Comparison of ENCODE assay signal across 8 mouse cellular contexts in genomic region chr9:90113151-90113550, GRCm38 (mm10). TPM values are rescaled to one million over a fixed set of nuclear protein-coding genes. Genes with fewer than 3 reads are reported as not detected.
DNase-seq lines count a peak whose midpoint lies in the region; ATAC-seq and TF ChIP-seq lines count a peak whose summit lies in the region.

No protein-coding gene starts in this region.

- no peak for TF ChIP-seq CTCF in lung, embryonic 14.5 days (IDR thresholded peaks at IDR 0.05; ENCODE audit: low read depth)

- H3K9ac ChIP-seq in lung, embryonic 14.5 days, result peak overlapping the region; percentile 99
- H3K9ac ChIP-seq in embryonic facial prominence, embryonic 11.5 days (replicated peaks; ENCODE audit: low read length), result peak overlapping the region; percentile 98
- peak overlapping the region; percentile 92 for H3K9ac ChIP-seq in intestine, embryonic 15.5 days
- peak overlapping the region; percentile 98 for H3K9ac ChIP-seq in midbrain, embryonic 14.5 days (replicated peaks; ENCODE audit: low read length)

- peak; percentile 65 for DNase-seq in lung, embryonic 14.5 days
- no peak for DNase-seq in lung, postnatal 10 days
- no peak for DNase-seq in embryonic facial prominence, embryonic 11.5 days (ENCODE audit: low spot score)
- peak; percentile 35 for DNase-seq in midbrain, embryonic 14.5 days
- no peak for DNase-seq in thymus, postnatal 0 days (ENCODE audit: low spot score)
- DNase-seq in frontal cortex, postnatal 10 days (ENCODE audit: low spot score in 2 of 2), result no peak

- peaks cover 14% of the 10 kb centered on the region for H3K36me3 ChIP-seq in lung, embryonic 14.5 days (ENCODE audit: insufficient read depth)
- no peaks in the 10 kb centered on the region for H3K36me3 ChIP-seq in embryonic facial prominence, embryonic 11.5 days (replicated peaks; ENCODE audit: control insufficient read depth, insufficient read depth, low read depth, low read length)
- H3K36me3 ChIP-seq in intestine, embryonic 15.5 days, result no peaks in the 10 kb centered on the region
- H3K36me3 ChIP-seq in midbrain, embryonic 14.5 days (ENCODE audit: control insufficient read depth, insufficient read depth, low read length), result peaks cover 8% of the 10 kb centered on the region

- no peaks in the 10 kb centered on the region for H3K27me3 ChIP-seq in lung, embryonic 14.5 days (ENCODE audit: insufficient read depth, low read length)
- no peaks in the 10 kb centered on the region for H3K27me3 ChIP-seq in embryonic facial prominence, embryonic 11.5 days (ENCODE audit: control insufficient read depth, insufficient read depth, low read length)
- no peaks in the 10 kb centered on the region for H3K27me3 ChIP-seq in intestine, embryonic 15.5 days (replicated peaks)
- no peaks in the 10 kb centered on the region for H3K27me3 ChIP-seq in midbrain, embryonic 14.5 days (ENCODE audit: control insufficient read depth, insufficient read depth, low read length)

- H3K27ac ChIP-seq in lung, embryonic 14.5 days (ENCODE audit: low read depth), result peak overlapping the region; percentile 100
- no peak overlapping the region for H3K27ac ChIP-seq in embryonic facial prominence, embryonic 11.5 days (replicated peaks; ENCODE audit: low read depth, low read length)
- peak overlapping the region; percentile 99 for H3K27ac ChIP-seq in intestine, embryonic 15.5 days
- peak overlapping the region; percentile 99; the same call in 1 of the 2 replicates for H3K27ac ChIP-seq in midbrain, embryonic 14.5 days (replicated peaks; ENCODE audit: low read depth, low read length)

- H3K4me2 ChIP-seq in lung, embryonic 14.5 days, result peak overlapping the region; percentile 94
- peak overlapping the region; percentile 72 for H3K4me2 ChIP-seq in embryonic facial prominence, embryonic 11.5 days (ENCODE audit: low read depth, low read length)
- peak overlapping the region; percentile 78 for H3K4me2 ChIP-seq in intestine, embryonic 15.5 days (replicated peaks)
- peak overlapping the region; percentile 84 for H3K4me2 ChIP-seq in midbrain, embryonic 14.5 days (ENCODE audit: low read length)

- H3K4me3 ChIP-seq in lung, embryonic 14.5 days (ENCODE audit: low read depth, low read length), result peak overlapping the region; percentile 98
- H3K4me3 ChIP-seq in embryonic facial prominence, embryonic 11.5 days (ENCODE audit: low read depth, low read length), result peak overlapping the region; percentile 94
- H3K4me3 ChIP-seq in intestine, embryonic 15.5 days (replicated peaks), result peak overlapping the region; percentile 93
- peak overlapping the region; percentile 88 for H3K4me3 ChIP-seq in midbrain, embryonic 14.5 days (replicated peaks; ENCODE audit: low read depth, low read length)

- WGBS in lung, embryonic 14.5 days, result under 1% methylated on average over 13 of the region's 13 CpGs
- WGBS in embryonic facial prominence, embryonic 11.5 days, result 4% methylated on average over 13 of the region's 13 CpGs
- WGBS in intestine, embryonic 15.5 days, result 1% methylated on average over 13 of the region's 13 CpGs
- 2% methylated on average over 13 of the region's 13 CpGs for WGBS in midbrain, embryonic 14.5 days

- H3K9me3 ChIP-seq in lung, embryonic 14.5 days (ENCODE audit: low read depth, low read length), result no peaks in the 10 kb centered on the region
- H3K9me3 ChIP-seq in embryonic facial prominence, embryonic 11.5 days (replicated peaks; ENCODE audit: control insufficient read depth, low read length), result no peaks in the 10 kb centered on the region
- no peaks in the 10 kb centered on the region for H3K9me3 ChIP-seq in intestine, embryonic 15.5 days
- H3K9me3 ChIP-seq in midbrain, embryonic 14.5 days (ENCODE audit: control insufficient read depth, low read length), result no peaks in the 10 kb centered on the region

- ATAC-seq in lung, embryonic 14.5 days (ENCODE audit: insufficient read depth), result no peak
- no peak for ATAC-seq in embryonic facial prominence, embryonic 11.5 days (replicated peaks; ENCODE audit: insufficient number of reproducible peaks, low FRiP score, low TSS enrichment, low read depth)
- ATAC-seq in intestine, embryonic 15.5 days, result no peak
- no peak for ATAC-seq in midbrain, embryonic 14.5 days (ENCODE audit: low FRiP score, low TSS enrichment)
- ATAC-seq in megakaryocyte progenitor cell, adult 5-6 weeks (replicated peaks; ENCODE audit: poor library complexity), result no peak

- H3K4me1 ChIP-seq in lung, embryonic 14.5 days (ENCODE audit: insufficient read depth), result 0 out of 2 replicates have a peak, but pooled peaks cover 7% of the 10 kb centered on the region
- no peaks in the 10 kb centered on the region for H3K4me1 ChIP-seq in embryonic facial prominence, embryonic 11.5 days (ENCODE audit: control insufficient read depth, insufficient read depth, low read length)
- H3K4me1 ChIP-seq in intestine, embryonic 15.5 days (replicated peaks), result no peaks in the 10 kb centered on the region; the same call in none of the 2 replicates
- H3K4me1 ChIP-seq in midbrain, embryonic 14.5 days (ENCODE audit: control insufficient read depth, insufficient read depth, low read length), result peaks cover 17% of the 10 kb centered on the region

RNA-seq across cellular contexts. Expression of gene Morf4l1, which starts 1.4 kb away (rescaled TPM):
- 416 and 446 TPM in 2 replicates for polyA plus RNA-seq in lung, embryonic 14.5 days (2014; fragmentation: Nextera tagmentation; extraction: Ambion mirVana)
- polyA plus RNA-seq in embryonic facial prominence, embryonic 11.5 days (2014; fragmentation: Nextera tagmentation; extraction: Ambion mirVana), result 527 and 556 TPM in 2 replicates
- 315 and 344 TPM in 2 replicates for polyA plus RNA-seq in intestine, embryonic 15.5 days (2015; fragmentation: Nextera tagmentation; extraction: Ambion mirVana)
- 616 and 659 TPM in 2 replicates for polyA plus RNA-seq in midbrain, embryonic 14.5 days (2014; fragmentation: Nextera tagmentation; extraction: Ambion mirVana)
- total RNA-seq in megakaryocyte progenitor cell, adult 5-6 weeks (2015), result 366 and 378 TPM in 2 replicates
- total RNA-seq in megakaryocyte progenitor cell, adult 5-6 weeks (2017), result 192 and 278 TPM in 2 replicates
- polyA plus RNA-seq in thymus, postnatal 0 days (2015; fragmentation: Nextera tagmentation; extraction: Ambion mirVana), result 323 and 332 TPM in 2 replicates

RNA-seq across cellular contexts. Expression of gene Adamts7, which starts 49.7 kb away (rescaled TPM):
- 23.8 and 30.4 TPM in 2 replicates for polyA plus RNA-seq in lung, embryonic 14.5 days (2014; fragmentation: Nextera tagmentation; extraction: Ambion mirVana)
- polyA plus RNA-seq in embryonic facial prominence, embryonic 11.5 days (2014; fragmentation: Nextera tagmentation; extraction: Ambion mirVana), result 8.4 and 9.4 TPM in 2 replicates
- polyA plus RNA-seq in intestine, embryonic 15.5 days (2015; fragmentation: Nextera tagmentation; extraction: Ambion mirVana), result 13.6 and 14.1 TPM in 2 replicates
- polyA plus RNA-seq in midbrain, embryonic 14.5 days (2014; fragmentation: Nextera tagmentation; extraction: Ambion mirVana), result 8.1 and 10.7 TPM in 2 replicates
- total RNA-seq in megakaryocyte progenitor cell, adult 5-6 weeks (2015), result not detected in 2 replicates
- total RNA-seq in megakaryocyte progenitor cell, adult 5-6 weeks (2017), result 0.07 TPM in 1 of 2 replicates, not detected in the other
- 0.35 and 0.40 TPM in 2 replicates for polyA plus RNA-seq in thymus, postnatal 0 days (2015; fragmentation: Nextera tagmentation; extraction: Ambion mirVana)

RNA-seq across cellular contexts. Expression of gene Ctsh, which starts 59.2 kb away (rescaled TPM):
- 132 and 177 TPM in 2 replicates for polyA plus RNA-seq in lung, embryonic 14.5 days (2014; fragmentation: Nextera tagmentation; extraction: Ambion mirVana)
- polyA plus RNA-seq in embryonic facial prominence, embryonic 11.5 days (2014; fragmentation: Nextera tagmentation; extraction: Ambion mirVana), result 8.9 and 11.8 TPM in 2 replicates
- polyA plus RNA-seq in intestine, embryonic 15.5 days (2015; fragmentation: Nextera tagmentation; extraction: Ambion mirVana), result 42.4 and 51.4 TPM in 2 replicates
- 8.6 and 20.9 TPM in 2 replicates for polyA plus RNA-seq in midbrain, embryonic 14.5 days (2014; fragmentation: Nextera tagmentation; extraction: Ambion mirVana)
- total RNA-seq in megakaryocyte progenitor cell, adult 5-6 weeks (2015), result 78.9 and 96.1 TPM in 2 replicates
- total RNA-seq in megakaryocyte progenitor cell, adult 5-6 weeks (2017), result 44.7 and 52.8 TPM in 2 replicates
- polyA plus RNA-seq in thymus, postnatal 0 days (2015; fragmentation: Nextera tagmentation; extraction: Ambion mirVana), result 65.4 and 66.0 TPM in 2 replicates

Comparison
In these comparisons a context has a peak if more than half of its experiments do, and no peak if none do; other contexts are left out.
1. DNase-seq: peak in lung, embryonic 14.5 days (single experiment) and midbrain, embryonic 14.5 days (single experiment); none in lung, postnatal 10 days (single experiment), embryonic facial prominence, embryonic 11.5 days (single experiment), thymus, postnatal 0 days (single experiment) and frontal cortex, postnatal 10 days (0 of 2).
2. Peak in every context shown above with its lines, with median percentiles within 50 percentile points of each other: H3K4me2 ChIP-seq, H3K4me3 ChIP-seq and H3K9ac ChIP-seq.